Mouse (Mus musculus): ENCODE data around the gene Lrrc46.

GRCm38 (mm10) chr11:96992722-96993311 is 48.4 kb downstream of the Lrrc46 start:
- TF ChIP-seq CTCF (IDR thresholded peaks at IDR 0.05; ENCODE audit: extremely low read depth, insufficient read length, insufficient replicate concordance, low read depth, low read length) (no peak), POLR2A (IDR thresholded peaks at IDR 0.05; ENCODE audit: low read depth, low read length) (no peak)

Data from small intestine, adult 2 months (tissue).